Mouse (Mus musculus): ENCODE data around the gene Pou2f3.

Pou2f3 gene

GRCm38 (mm10) chr9:43210190-43210682 is at the start of gene Pou2f3:
Gene Pou2f3 (minus strand): TSS chr9:43210369.
- peak; percentile 94 for DNase-seq

GRCm38 (mm10) chr9:43253271-43253681 is 43.1 kb upstream of the Pou2f3 start:
- DNase-seq, result peak; percentile 86

GRCm38 (mm10) chr9:43252790-43253189 is 42.6 kb upstream of the Pou2f3 start:
- DNase-seq, result no peak

- DNase-seq, result no peak
Measured at GRCm38 (mm10) chr9:43251786-43252185, 41.6 kb upstream of the Pou2f3 start.

- DNase-seq, result no peak
Measured at GRCm38 (mm10) chr9:43246738-43247180, 36.6 kb upstream of the Pou2f3 start.

GRCm38 (mm10) chr9:43245801-43246570 is 35.8 kb upstream of the Pou2f3 start:
- DNase-seq, result no peak

- DNase-seq, result no peak
Measured at GRCm38 (mm10) chr9:43242432-43242831, 32.3 kb upstream of the Pou2f3 start.

- no peak for DNase-seq
Measured at GRCm38 (mm10) chr9:43241970-43242369, 31.8 kb upstream of the Pou2f3 start.

- no peak for DNase-seq
Measured at GRCm38 (mm10) chr9:43241291-43241690, 31.1 kb upstream of the Pou2f3 start.

GRCm38 (mm10) chr9:43240594-43240900 is 30.4 kb upstream of the Pou2f3 start:
- no peak for DNase-seq

GRCm38 (mm10) chr9:43239712-43240593 is 29.8 kb upstream of the Pou2f3 start, which contains the start of gene Oaf:
Gene Oaf (minus strand): TSS chr9:43239911.
- peak; percentile 94 for DNase-seq

- peak; percentile 57 for DNase-seq
Measured at GRCm38 (mm10) chr9:43238631-43239545, 28.7 kb upstream of the Pou2f3 start.

GRCm38 (mm10) chr9:43238167-43238566 is 28.0 kb upstream of the Pou2f3 start:
- DNase-seq, result no peak

GRCm38 (mm10) chr9:43237111-43237775 is 27.1 kb upstream of the Pou2f3 start:
- no peak for DNase-seq

GRCm38 (mm10) chr9:43236576-43236975 is 26.4 kb upstream of the Pou2f3 start:
- no peak for DNase-seq

GRCm38 (mm10) chr9:43236106-43236505 is 25.9 kb upstream of the Pou2f3 start:
- no peak for DNase-seq

- DNase-seq, result peak; percentile 66
Measured at GRCm38 (mm10) chr9:43235336-43235735, 25.2 kb upstream of the Pou2f3 start.

GRCm38 (mm10) chr9:43234496-43234895 is 24.3 kb upstream of the Pou2f3 start:
- no peak for DNase-seq

GRCm38 (mm10) chr9:43233515-43233914 is 23.3 kb upstream of the Pou2f3 start:
- no peak for DNase-seq

- no peak for DNase-seq
Measured at GRCm38 (mm10) chr9:43233044-43233443, 22.9 kb upstream of the Pou2f3 start.

- no peak for DNase-seq
Measured at GRCm38 (mm10) chr9:43232286-43232685, 22.1 kb upstream of the Pou2f3 start.

- peak; percentile 62 for DNase-seq
Measured at GRCm38 (mm10) chr9:43231805-43232204, 21.6 kb upstream of the Pou2f3 start.
